Mouse (Mus musculus) c-Kit-negative CD71-positive TER-119-positive erythroid progenitor cells, embryonic 14.5 days (primary cell): ENCODE results near the gene Lcn6.
"Not testable (repeated sequence)": the region's sequence is repeated elsewhere in the genome, so short reads cannot be mapped to it uniquely, and the experiment has no call there.

ENCODE experiments used
- DNase-seq: peaks from one replicate; pipeline ENCODE4 v3.0.0-alpha.2; 2013; ENCODE audit warnings: low read depth, low spot score

The Lcn6 gene

DNA sequence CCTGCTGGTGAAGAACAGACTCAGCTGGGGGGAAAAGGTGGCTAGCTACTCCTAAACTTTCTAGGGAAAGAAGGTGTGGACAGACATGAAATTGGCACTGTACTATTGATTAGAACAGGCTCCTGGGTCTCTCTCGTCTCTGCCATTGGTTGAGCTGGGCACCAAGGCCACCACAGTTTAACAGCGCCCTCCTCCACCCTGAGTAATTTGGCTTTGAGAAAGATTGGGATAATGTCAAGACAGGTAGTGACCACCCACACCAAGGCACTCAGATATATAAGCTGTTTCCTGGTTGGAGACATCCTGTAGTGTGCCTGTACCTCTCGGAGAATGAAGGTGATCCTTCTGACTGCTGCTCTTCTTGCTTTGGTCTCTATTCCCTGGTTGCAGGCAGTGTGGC lies at the start of gene Lcn6:
TSS of gene Lcn6 (plus strand) at position 301 of the 400 bp plus-strand sequence.
- DNase-seq, result no peak

DNA sequence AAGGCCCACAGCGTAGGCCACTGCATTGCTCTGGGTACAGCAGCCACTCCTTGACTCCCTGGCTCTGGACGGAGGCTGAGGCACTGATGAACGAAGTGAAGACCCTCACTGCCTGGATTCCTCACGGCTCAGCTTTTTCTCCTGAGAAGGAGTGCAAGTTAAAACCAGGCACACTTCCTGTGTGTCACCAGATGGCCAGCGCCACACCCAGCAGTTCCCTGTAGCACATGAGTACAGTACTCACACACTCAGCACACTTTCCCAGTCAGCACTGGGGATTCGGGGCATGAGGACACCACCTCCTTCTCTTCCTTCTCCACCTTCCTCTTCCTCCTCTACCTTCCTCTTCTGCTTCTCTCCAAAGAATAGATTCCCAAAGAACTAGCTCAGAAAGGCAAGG lies 48.8 kb upstream of the Lcn6 start, which contains the start of gene Fcna:
TSS of gene Fcna (minus strand) at position 220 of the 400 bp plus-strand sequence.
- DNase-seq, result no peak

DNA sequence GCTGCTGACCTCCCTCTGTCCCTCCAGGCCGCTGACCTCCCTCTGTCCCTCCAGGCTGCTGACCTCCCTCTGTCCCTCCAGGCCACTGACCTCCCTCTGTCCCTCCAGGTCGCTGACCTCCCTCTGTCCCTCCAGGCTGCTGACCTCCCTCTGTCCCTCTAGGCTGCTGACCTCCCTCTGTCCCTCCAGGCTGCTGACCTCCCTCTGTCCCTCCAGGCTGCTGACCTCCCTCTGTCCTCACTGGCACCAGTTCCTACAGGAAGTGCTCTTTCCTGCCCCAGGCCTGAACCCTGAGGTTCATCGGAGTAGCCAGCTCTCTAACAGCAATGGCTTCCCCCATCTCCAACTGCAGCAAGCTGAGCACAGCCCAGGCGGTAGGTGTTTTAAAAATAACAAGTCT lies 47.8 kb upstream of the Lcn6 start:
- DNase-seq, result no peak

DNA sequence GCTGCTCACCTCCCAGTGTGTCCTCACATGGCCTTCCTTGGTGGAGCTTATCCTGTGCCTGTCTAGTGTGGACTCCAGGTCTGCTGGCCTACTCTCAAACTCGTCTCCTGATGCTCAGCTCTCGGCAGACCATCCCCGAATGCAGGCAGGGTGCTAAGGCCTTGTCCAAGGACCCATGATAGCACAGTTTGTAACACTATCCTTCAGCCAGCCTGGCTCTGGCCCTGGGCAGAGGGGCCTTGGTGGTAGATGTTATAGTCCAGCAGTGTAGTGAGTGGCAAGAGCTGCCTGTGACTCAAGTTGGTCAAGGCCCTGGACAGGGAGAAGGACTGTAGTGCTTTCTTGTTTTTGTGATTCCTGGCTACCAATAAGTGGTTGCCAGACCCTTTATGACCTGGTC lies 43.0 kb upstream of the Lcn6 start:
- DNase-seq, result no peak

DNA sequence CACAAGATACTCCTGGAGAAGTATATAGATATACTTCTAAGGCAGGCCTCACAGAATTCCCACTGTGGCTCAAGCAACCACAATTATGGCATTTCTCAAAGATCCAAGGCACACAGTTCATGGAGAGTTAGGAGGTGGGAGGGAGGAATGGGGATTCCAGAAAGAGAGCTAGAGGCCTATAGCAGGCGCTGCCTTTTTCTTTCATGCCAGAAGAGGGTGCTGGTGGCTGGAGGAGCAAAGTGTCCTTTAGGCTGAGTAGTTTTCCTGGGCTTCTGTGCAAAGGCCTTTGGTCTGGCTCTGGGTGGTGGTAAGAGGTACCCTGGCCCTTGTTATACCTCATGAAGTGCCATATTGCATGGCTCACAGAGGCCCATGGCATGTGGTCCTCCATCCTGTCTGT lies 42.5 kb upstream of the Lcn6 start:
- no peak for DNase-seq

DNA sequence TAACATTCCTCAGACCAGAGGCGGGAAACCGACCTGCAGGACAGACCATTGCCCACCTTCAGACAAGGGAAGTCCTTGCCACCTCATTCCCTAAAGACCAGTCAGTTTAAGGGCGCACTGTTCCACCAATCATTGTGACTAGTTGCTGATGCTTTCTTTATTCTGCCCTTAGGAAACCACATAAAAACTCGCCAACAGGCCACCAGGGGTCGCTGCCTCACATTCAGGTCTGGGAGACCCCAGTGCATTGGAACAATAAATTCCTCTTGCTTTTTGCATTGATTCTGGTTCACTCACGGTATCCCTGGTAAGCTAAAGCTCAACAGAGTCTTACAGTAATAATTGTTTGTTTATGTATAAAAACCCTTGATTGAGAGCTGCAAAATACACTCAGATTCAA lies 36.7 kb upstream of the Lcn6 start:
- no peak for DNase-seq

DNA sequence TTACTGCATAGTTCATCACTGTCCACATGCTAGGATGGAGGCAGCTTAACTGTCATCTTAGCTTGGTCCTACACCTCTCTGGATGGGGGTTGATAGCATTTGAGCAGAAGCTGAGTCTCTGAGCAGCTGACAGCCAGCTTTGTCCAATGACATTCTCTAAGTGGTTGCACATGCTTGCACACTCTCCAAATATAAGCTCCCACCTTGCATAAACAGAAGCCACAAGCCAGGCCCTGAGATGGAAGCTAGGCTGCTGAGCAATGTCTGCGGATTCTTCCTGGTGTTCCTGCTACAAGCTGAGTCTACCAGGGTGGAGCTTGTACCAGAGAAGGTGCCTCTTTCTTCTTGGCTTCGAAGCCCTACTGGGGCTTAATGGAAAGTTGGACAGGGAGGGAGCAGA lies 23.7 kb upstream of the Lcn6 start, which contains the start of gene Lcn8:
TSS of gene Lcn8 (plus strand) at position 219 of the 400 bp plus-strand sequence.
- no peak for DNase-seq

DNA sequence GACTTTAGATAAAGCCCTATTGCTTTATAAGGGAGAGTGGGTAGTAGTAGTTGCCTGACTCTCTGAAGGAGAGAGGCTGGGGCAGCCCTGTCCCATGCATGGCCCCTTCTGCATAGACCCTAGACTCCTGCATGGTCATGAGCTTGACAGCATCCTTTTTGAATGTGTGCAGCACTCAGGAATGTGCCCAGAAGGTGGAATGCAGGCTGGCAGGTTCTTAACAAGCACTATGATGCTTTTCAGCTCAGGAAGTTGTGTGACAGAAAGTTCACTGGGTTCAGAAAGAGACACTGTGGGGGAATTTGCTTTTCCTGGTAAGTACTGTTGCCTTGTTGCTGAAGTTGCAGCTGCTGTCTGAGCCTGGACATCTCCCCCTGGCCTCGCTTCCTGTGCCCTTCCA lies 22.1 kb upstream of the Lcn6 start:
- no peak for DNase-seq

DNA sequence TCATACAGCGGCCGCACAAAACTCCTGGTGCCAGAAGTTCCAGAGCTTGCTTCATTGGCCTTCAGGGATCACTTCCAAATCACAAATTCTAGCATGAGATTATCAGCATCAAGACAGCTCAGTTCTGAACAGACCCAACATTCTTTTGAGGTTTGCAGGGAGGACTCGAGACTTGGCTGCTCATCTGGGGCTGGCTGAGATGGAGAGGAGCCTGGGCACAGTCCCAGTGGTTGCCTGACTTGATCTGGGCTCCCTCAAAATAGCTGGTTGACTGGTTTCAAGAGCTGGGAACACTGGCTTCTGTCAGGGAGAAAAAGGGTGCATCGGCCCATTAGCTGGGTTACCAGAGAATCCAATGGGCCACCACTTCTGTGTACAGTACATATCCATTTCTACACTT lies 19.9 kb upstream of the Lcn6 start:
- DNase-seq, result no peak

DNA sequence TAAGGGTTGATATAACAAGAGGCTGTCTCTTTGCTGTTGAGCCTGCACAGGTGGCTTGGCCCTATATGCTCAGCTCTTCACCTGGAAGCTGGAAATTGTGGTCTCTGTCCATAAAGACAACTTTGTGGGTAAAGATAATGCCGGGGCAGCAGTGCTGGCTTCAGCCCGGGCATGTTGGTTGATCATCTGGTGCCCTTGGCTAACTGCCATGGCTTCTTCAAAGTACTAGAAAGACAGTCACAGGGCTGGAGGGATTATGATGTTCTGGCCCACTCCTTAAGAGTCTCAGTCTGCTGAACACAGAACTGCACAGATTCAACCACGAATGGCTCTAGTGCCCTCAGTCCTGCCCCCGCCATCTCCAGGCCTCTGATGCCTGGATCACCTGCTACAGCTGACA lies 19.3 kb upstream of the Lcn6 start:
- DNase-seq, result no peak

DNA sequence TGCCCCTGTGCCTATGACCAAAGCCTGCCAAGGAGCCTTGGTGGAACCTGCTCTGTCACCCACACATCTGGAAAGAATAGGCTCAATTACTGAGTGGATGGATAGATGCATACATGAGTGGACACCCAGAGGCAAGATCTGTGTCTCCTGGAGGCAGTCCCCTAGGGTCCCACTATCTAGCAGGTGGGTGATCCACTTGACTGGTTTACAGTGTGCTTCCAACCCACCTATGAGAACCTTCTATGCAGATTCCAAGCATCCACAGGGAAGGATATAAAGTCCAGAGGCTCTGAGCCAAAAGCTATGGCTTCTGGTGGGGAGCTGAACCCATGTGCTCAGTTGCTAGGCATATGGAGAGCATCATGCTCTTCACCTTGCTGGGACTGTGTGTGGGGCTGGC lies 18.9 kb upstream of the Lcn6 start, which contains the start of gene Lcn5:
TSS of gene Lcn5 (plus strand) at position 301 of the 400 bp plus-strand sequence.
- DNase-seq, result no peak

DNA sequence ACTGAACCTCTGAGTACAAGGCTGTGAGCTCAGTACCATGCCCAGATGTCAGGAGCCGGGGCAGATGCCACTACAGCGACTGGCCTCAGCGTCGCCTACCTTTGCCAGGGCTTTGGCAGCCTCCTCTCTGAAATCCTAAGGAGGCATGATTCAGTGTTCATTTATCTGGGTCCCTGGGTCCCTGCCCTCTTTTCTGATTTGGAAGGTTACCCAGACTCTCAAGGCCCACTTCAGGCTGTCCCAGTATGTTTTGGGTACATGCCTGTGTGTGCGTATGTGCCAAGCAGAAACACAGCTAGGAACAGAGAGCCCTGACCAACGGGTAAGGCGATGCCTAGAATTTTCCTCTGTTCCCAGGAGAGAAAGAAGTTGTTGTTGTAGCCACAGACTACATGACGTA lies 16.3 kb upstream of the Lcn6 start:
- DNase-seq, result no peak

DNA sequence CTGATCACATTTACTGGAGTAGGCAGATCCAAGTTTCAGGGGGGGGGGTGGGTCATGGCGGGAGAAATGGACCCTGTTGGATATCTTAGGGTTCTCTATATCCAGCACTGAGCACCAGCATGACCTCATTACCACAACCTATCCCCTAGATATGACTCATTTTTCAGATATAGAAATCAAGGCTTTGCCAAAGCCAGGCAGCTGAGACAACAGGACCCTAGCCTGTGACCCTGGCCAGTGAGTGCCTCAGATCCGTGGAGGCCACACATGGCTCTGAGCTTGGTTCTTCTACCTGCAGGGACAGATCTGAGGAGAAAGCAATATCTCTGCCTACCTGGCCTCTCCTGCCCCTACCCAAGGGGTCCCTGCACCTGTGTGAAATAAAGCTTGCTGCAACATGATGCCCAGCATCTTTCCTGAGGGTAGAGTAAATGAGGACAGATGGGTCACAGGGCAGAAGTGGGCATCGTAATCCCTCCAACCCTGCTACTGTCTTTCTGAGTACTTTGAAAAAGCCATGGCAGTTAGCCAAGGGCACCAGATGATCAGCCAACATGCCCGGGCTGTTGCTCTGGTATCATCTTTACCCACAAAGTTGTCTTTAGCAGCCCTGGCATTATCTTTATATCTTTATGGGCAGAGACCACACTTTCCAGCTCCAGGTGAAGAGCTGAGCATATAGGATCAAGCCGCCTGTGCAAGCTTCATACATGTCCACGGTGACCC lies 15.2 kb upstream of the Lcn6 start:
- DNase-seq, result no peak

DNA sequence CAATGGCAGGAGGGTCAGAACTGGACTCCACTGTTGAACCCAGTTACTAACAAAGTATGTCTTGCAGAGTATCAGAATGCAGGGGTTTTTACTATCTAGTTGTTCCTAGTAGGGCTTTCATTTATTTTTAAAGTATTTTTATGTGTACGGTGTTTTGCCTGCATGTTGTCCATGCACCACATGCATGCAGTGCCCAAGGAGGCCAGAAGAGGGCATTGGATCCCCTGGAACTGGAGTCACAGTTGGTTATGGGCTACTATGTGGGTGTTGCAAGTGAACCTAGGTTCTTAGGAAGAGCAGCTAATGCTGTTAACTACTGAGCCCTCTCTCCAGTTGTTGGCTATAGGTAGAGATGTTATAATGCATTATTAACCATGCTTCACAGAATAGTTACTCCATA lies 13.1 kb upstream of the Lcn6 start:
- no peak for DNase-seq

DNA sequence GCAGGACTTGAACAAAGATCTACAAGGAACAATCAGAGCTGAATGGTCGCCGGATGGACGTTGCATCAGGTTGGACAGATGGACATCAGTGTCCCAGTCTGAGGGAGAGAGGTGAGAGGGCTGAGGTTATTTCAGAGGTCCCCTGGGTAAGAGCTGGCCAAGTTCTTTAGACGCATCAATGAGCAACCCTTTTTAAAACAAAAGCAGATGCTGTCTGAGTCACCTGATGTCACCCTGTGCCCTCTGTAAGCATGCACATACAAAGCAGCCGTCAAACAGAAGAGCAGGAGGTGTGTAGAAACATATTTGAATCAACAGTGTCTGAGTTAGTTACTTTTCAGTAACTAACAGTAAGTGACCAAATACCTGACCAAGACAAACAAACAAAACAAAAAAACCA lies 12.5 kb upstream of the Lcn6 start:
- no peak for DNase-seq

DNA sequence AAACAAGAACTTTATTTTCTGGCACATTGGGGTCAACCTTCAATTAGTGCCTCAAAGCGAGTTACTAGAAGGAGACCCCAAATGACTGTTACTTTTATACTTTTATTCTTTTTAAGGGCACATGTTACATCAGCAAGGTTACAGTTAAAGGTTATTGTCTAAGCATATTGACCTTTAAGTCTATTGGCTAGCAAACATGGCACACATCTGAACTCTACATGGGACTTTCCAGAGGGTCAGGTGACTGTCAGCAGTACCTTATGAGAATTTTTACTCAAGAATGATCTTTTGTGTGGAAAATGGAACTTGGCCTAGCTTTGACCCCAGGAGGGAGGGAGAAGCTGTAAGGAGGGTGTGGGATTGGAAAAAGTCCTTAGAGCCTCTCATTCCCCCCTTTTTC lies 10.1 kb upstream of the Lcn6 start:
- no peak for DNase-seq

DNA sequence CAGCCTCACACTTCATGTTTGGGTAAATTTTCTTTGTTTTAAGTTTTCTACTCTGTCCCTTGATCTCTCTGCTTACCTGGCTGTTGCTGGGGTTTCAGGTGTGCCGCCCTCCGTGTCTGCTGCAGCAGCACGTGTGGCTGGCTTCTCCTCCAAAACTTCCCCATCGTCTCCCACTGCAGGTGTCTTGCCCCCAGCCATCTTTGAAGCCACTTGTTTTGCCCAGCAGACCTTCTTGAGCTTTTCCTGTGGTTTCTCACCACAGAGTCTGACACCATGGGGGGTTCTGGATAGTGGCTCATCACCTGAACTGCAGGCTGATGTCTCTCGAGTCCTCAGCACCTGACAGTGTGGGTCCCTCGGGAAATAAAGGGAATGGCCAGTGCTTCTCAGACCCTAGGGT lies 3.0 kb downstream of the Lcn6 start:
- no peak for DNase-seq

DNA sequence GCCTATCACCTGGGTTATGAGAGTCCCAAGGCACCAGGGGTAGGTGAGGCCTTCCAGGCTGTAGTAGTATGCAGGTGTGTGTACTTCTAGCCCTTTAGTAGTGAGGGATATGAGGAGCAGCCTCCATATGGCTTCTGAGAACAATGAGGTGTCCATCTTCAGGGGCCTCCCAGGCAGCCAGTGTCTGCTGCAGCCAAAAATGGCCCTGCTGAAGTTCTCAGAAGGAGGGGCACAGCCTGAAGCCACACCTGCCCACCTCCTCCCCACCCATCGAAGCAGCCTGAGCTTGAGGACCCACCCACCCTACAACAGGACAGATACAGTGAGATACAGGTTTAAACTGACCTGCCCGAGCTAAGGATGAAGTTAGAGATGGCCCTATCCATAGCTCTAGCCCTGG lies 5.8 kb downstream of the Lcn6 start, which contains the start of gene Lcn10:
TSS of gene Lcn10 (plus strand) at position 301 of the 400 bp plus-strand sequence.
- DNase-seq, result no peak

DNA sequence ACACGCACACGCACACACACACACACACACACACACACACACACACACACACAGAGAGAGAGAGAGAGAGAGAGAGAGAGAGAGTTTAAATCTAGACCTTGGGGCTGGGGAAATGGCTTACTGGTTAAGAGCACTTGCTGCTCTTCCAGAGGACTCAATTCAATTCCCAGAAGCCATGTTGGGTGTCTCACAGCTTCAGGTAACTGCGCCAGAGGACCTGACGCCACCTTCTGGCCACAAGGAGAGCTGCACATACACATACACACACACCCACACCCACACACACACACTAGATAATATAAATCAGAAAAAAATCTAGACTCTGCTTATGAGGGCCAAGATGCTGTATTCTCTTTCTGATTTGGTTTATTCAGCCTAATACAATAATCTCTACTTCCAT lies 10.4 kb downstream of the Lcn6 start:
- DNase-seq, result no peak

DNA sequence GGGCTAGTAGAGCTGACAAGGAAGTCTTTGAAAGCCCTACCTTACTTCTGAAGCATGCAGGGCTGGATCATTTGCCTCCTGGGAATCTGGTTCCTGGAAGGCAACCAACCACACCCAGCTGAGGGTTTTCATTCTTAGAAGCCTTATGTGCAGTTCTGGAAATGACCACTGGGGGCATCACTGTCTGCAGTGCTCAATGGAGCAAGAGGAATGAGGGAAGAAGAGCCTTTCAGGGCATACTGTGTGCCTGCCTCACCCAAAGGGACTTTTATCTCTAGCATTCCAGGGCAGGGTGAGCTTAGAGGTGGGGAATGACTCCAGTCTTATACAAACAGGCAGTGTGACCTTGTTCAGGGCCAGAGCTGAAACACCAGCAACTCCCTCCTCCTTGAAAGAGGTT lies 18.0 kb downstream of the Lcn6 start:
- peak; percentile 47 for DNase-seq

DNA sequence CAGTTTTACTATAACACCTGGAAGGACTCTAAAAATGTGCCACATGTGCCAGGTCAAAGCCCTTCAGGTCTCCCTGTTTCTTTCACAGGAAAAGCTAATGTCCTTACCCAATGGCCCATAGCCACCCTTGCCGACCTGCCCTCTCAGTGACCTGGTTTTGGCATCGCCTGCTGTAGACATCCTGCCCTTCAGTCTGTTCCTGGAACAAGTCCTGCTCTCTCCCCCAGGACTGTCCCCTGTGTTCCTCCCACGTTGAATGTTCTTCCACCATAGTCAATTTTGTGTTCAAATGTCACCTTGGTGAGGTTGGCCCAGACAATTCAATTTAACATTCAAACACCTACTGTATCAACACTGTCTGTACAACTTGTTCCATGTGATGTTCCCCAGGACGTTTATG lies 20.4 kb downstream of the Lcn6 start:
- DNase-seq, result no peak

DNA sequence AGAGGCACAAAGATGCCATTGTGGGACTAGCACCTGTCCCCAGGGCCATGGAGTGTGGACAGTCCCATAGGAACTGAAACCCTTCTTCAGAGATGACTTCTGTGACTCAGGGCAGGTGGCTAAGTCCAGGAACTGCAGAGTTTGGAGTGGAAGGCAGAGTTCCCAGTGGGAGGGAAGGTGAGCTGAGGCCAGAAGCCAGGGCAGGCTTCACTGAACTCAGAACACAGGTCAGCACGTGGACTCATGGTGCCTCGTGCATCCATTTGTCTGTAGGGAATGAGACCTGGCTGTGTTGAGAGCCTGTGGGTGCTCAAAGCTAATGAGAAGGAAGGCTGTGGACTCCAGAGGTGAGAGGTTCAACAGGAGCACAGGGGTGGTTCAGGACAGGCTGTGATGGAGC lies 22.1 kb downstream of the Lcn6 start:
- no peak for DNase-seq

DNA sequence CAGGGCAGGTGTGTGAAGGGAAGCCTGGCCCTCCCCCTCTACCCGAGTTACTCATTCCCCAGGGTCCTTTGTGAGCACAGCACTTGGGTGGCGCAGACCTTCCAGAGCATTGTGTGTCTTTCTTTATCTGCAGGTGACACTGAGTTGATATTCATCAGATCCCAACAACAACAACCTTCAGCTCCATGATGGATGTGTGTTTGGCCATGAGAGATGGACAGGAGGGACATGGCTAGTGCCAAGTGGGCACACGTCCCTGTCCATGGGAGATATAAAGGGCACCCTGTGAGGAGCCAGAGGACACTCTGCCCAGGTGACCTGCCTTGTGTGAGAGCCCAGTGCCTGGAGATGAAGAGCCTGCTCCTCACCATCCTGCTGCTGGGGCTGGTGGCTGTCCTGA lies 23.2 kb downstream of the Lcn6 start, which contains the start of gene Obp2a:
TSS of gene Obp2a (plus strand) at position 301 of the 400 bp plus-strand sequence.
- DNase-seq, result not testable (repeated sequence)

DNA sequence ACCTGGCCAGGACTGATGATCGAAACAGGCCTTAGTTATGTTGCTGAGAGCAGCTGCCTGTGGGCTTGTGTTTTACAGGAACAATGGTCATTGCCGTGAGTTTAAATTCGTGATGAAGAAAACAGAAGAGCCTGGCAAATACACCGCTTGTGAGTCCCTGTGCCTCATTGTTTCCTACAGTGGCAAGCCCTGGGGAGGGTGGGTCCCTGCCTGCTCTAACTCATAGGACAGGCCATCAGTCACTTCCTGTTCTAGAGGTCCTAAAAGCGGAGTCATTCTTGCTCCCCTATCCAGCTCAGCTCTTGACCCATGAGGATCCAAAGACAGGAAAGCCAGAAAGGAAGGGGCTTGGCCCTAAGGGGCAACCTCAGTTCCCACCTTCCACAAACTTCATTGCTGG lies 24.4 kb downstream of the Lcn6 start:
- no peak for DNase-seq
